Mouse (Mus musculus) left cerebral cortex, adult 2 months (tissue): ENCODE results near the gene D230025D16Rik. TPM values are rescaled to one million over a fixed set of nuclear protein-coding genes. Genes with fewer than 3 reads are reported as not detected.
A peak's percentile ranks its signal among the peaks of the same experiment; 100 is the strongest.
"Not testable (repeated sequence)": the region's sequence is repeated elsewhere in the genome, so short reads cannot be mapped to it uniquely, and the experiment has no call there.

Source experiments
- DNase-seq, 2 experiments: peaks; one replicate each; pipeline ENCODE4 v3.0.0; 2021 to 2022; ENCODE audit warnings: low spot score in 2 of 2, mixed read lengths in 1 of 2; ENCODE audit errors: extremely low spot score in 1 of 2
- H3K27ac ChIP-seq: fragments of 200-600 bp; 2 replicates; pipeline ENCODE4 v1.8.1; 2022
- H3K4me3 ChIP-seq: fragments of 200-600 bp; 2 replicates; pipeline ENCODE4 v1.8.1; 2022
- CTCF ChIP-seq: fragments of 200-600 bp; IDR thresholded peaks from 2 replicates; pipeline ENCODE4 v1.8.1; 2022; ENCODE audit warnings: antibody characterized with exemption, mild to moderate bottlenecking, moderate library complexity
- intact Hi-C: fragments of 180-260 bp; cut with DNase I; formaldehyde crosslinking; loops from one replicate; pipeline ENCODE4 v1.15.1; 2025
- long read RNA-seq, 2 experiments: library from polyadenylated mRNA; stranded (forward); transcript quantifications; one replicate each; pipeline ENCODE4 v2.0.0; 2021; ENCODE audit warnings: borderline mapping rate in 2 of 2
- total RNA-seq, 2 experiments: library from RNA; stranded (reverse); gene quantifications; 2 replicates each; pipeline ENCODE4 v1.2.3; 2021

The D230025D16Rik gene
- total RNA-seq: 10 to 100 TPM; 37.9 to 38.3 TPM
- long read RNA-seq, experiment 1, transcript D230025D16Rik-201 (16 exons, 2,916 nt): major isoform, 26 of 38 reads
- long read RNA-seq, experiment 1, partial matches to known transcripts: 3 of 38 reads
- long read RNA-seq, experiment 1, other reads (novel, unspliced or antisense): 8 of 38 reads
- long read RNA-seq, experiment 2, transcript D230025D16Rik-201 (16 exons, 2,916 nt): major isoform, 19 of 28 reads
- long read RNA-seq, experiment 2, partial matches to known transcripts: 5 of 28 reads
- long read RNA-seq, experiment 2, other reads (novel, unspliced or antisense): 4 of 28 reads

DNA sequence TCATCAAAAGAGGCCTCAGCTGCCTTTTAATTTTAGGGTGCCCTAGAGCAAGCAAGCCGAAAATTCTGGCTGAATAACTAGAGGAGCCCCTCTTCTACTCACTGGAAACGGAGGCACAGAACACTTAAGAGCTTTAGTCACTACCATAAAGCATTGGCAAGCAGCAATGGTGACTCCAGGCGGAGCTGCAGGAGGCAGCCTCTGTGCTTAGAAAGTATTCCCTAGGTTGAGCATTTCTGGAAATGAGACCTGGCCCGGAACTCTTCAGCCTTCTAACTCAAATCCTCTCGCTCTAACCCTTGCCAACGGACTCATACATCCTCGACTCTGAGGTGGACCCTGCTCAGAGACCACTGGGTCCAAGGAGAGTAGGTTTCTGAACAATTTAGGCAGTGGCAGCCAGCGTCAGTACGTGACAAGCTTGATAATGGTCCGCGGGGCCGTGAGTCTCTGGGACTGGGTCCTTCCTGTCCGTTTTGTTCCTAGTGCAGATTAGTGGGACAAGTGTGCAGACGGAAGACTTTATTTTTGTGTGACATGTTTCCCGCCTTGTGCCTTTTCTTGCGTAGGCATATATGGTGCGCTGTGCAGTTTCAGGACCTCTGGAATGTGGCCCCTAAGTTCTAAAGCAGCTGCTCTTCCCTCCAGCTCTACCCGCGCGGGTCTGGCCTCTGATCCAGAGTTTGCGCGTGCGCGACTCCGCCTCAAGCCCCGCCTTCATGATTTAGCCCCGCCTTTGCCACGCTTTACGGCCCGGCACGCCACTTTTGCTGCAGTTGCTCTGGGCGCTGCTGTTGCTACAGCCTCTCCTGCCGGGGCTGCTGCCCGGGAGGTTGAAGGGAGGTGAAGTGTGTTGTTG lies at the start of gene D230025D16Rik:
D230025D16Rik (plus strand) TSS at position 733 of the 859 bp plus-strand sequence.
- peak within 1 kb of the TSS; percentile 93 for H3K4me3 ChIP-seq
- peak; percentile 94 to 95 for DNase-seq
- no peak for TF ChIP-seq CTCF
- intact Hi-C loops: loop anchor here (5.0 kb wide), 1 partner anchor 52 kb away; the partner anchor contains the start of gene Cbfb
- H3K27ac ChIP-seq: peak within 1 kb of the TSS; percentile 83

DNA sequence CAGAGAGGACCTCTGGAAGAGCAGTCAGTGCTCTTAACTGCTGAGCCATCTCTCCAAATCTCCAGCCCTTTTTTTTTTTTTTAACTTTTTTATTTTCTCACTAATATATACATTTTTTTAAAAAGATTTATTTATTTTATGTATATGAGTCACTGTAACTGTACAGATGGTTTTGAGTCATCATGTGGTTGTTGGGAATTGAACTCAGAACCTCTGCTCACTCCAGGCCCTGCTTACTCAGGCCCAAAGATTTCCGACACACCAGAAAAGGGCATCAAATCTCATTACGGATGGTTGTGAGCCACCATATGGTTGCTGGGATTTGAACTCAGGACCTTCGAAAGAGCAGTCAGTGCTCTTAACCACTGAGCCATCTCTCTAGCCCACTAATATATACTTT lies 49.7 kb upstream of the D230025D16Rik start:
- H3K4me3 ChIP-seq, DNase-seq, H3K27ac ChIP-seq, intact Hi-C loops: not testable (repeated sequence)

DNA sequence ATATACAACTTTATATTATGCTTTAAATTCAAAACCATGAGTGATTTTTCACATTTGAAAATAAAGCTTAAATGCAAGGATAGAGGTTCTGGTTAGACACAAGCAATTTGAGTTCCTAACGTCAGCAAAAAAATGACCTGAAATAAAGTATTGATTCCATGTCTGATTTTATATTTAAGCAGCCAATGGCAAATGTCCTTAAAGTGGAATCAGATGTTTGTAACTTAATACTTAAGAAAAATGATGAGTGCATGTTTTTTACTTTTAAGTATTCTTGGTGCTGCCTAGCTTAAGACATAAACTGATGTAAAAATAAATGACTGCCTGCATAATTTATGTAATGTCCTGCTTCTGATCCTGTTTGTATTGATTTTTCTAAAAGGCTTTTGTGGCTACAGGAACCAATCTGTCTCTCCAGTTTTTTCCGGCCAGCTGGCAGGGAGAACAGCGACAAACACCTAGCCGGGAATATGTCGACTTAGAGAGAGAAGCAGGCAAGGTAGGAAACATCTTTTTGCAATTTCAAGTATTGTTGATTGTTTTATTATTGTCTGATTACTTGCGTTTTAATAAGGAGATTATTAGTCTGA lies 46.6 kb upstream of the D230025D16Rik start:
- no peak for DNase-seq
- TF ChIP-seq CTCF: no peak

DNA sequence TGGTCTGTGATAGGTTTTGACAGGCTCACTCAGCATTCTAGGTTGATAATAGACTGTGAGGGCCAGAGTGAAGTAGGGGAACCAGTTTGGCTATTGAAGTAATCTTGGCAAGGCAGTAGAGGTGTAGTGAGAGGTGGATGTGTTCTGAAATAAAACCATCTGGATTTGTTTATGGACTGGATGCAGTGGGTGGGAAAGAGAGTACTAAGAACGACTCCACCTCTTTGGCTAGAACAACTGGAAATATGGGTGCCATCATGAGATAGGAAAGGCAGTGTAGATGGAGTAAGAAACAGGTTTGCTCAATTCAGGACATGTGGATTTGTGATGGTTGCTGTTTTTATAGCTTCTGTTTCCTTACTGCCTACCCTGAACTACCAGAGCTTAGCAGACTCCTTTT lies 42.7 kb upstream of the D230025D16Rik start:
- intact Hi-C loops: no loop called here
- Histone ChIP-seq H3K27ac (no peak overlapping the region), H3K4me3 (no peak overlapping the region)
- no peak for DNase-seq
- TF ChIP-seq CTCF: no peak

More for the DNA sequence above, 46.6 kb upstream of the D230025D16Rik start:
- intact Hi-C loops: no loop called here
- Histone ChIP-seq H3K27ac (no peak overlapping the region), H3K4me3 (no peak overlapping the region)

DNA sequence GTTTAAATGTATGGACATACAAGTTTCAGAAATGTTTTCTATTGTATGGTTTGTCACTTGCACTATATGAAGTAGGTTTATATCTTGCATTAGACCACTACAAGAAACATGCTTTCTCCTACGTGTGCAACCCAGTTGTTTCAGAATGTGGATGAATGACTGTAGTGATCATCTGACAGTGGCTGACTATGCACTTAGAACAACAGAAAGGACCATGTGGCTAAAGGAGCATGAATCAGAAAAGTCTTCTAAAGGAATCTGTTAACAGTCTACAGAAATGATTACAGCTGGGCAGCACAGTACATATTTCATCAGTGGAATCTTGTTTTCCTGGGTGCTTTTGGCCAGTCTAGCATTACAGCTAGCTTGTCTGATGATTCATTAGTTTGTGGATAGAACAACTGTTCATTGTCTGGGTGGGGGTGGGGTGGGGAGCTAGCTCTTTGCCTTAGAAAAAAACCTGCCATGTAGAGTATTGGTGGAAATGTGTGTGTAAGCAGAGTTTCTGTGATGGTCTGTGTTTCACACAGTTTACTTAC lies 38.4 kb upstream of the D230025D16Rik start:
- DNase-seq: no peak
- Histone ChIP-seq H3K27ac (no peak overlapping the region), H3K4me3 (no peak overlapping the region)
- no peak for TF ChIP-seq CTCF
- intact Hi-C loops: no loop called here

DNA sequence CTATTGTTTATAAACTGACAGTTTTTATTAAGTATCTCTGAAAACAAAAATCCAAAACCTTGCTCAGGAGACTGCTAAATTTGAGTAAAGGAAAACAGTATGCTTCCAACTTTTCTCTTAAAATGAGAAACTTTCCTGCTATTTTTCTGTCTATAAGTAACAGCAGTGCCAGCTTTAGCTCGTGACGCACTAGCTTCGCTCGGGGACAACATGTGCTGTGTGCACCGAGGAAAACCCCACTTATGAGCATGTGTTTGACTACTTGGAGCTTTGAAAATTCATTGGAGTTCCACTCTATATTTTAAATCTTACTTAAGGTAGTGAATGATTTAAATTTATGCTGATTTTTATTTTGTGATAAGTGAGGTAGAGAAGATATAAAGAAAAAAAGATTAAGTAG lies 32.8 kb upstream of the D230025D16Rik start:
- Histone ChIP-seq H3K27ac (no peak overlapping the region), H3K4me3 (no peak overlapping the region)
- no peak for TF ChIP-seq CTCF
- no peak for DNase-seq
- intact Hi-C loops: no loop called here

DNA sequence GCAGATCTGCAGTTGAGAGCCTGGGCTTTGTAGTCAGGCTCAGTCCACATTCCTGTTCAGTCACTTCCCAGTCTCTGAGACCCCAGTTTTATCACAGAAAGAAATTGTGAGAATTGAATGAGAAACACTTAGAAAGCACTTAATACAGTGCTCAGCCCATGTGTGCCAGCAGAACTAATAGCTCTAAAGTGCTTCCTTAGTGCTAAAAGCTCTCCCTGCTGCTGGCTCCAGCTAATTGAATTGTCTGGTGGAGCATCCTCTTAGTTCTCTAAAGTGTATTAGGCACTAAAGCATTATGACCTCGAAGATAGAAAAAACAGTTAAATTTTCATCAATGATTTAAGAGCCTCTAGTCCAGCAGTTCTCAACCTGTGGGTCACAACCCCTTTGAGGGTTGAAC lies 19.2 kb upstream of the D230025D16Rik start:
- DNase-seq: no peak
- no peak for TF ChIP-seq CTCF
- Histone ChIP-seq H3K4me3 (no peak overlapping the region), H3K27ac (no peak overlapping the region)
- intact Hi-C loops: no loop called here

DNA sequence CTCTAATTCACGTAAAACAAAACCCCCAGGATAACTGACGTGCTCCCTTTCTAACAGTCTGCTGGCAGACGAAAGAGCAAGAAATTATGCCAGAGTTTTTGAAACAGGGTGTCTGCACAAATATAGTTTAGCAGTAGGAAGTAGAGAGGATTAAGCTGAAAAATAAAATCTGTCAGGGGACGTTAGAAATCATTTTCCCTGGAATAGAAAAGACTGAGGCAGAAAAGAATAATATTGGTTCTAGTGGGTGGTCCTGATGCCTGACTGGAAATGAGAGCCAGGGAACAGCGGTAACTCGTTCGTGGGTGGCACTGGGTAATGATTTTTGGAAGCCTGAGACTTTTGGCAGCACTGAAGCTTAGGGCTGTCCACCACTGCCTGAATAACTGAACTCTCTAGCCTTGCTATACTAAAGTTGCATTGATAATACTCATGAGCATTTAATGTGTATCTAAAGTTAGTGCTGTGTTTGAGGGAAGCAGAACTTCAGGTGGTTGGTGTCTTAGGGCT lies 18.1 kb upstream of the D230025D16Rik start:
- TF ChIP-seq CTCF: no peak
- DNase-seq: no peak
- intact Hi-C loops: no loop called here
- no peak overlapping the region for H3K27ac ChIP-seq
- no peak overlapping the region for H3K4me3 ChIP-seq

DNA sequence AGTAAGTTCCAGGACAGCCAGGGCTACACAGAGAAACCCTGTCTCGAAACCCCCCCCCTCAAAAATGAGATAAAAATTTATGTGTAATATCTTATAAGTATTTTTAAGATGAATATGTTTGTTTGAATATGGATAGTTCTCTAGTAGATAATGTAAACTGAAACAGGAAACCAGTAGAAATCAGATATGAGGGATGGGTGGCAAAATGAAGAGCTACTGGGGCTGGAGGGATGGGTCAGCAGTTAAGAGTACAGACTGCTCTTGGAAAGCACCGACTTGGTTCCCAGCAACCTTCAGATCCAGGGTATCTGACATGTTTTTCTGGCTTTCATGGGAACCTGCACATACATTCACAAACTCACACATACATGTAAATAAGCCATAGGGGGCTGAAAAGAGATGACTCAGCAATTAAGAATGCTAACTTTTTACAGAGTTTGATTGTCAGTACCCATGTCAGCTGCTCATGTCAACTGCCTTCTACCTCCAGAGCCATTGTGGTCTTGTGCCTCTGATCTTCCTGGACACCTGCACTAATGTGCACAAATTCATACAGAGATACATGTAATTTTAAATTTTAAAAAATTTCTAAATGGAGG lies 17.2 kb upstream of the D230025D16Rik start:
- DNase-seq: no peak
- no peak for TF ChIP-seq CTCF
- intact Hi-C loops: no loop called here
- H3K27ac ChIP-seq: no peak overlapping the region
- no peak overlapping the region for H3K4me3 ChIP-seq

DNA sequence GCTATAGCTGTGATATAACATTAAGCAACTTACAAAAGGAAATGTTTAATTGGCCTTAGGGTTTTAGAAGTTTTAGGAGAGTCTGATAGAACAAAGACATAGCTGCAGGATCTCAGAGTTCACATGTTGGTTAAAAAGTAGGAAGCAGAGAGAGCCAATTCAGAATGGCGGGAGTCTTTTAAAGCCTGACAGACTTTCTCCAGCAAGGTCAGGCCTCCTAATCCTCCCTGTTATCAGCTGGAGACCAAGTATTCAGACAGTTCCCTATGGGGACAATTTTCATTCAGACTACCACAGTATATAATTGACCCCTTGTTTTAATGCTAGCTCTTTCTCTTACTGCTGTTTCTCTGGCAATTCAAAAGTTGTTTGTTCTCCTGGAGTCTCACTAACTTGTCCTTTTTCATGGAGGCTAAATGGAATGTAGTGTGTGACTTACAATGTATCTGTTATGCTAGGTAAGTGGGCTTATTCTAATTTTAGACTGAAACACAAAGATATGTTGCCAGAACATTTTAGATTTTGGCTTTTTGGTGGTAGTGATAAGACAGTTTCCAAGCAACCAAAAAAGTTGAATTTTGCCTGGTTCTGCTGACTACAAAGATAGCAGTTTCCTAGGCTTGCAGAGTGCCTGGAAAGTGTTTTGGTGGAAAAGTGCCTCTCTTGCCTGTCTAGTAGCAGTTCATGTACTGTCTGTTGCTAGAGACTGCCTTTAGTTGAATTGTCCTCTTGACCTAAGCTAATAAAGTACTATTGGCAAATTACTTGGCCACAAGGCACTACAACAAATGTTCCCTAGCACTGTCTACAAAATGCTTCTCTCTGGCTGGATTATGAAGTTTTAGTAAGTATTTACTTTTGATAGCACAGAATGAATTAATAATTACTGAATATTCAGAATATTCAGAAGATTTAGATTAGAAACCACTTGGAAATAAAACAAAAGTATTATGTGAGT lies 15.5 kb upstream of the D230025D16Rik start:
- intact Hi-C loops: no loop called here
- no peak for TF ChIP-seq CTCF

More for the DNA sequence above, 15.5 kb upstream of the D230025D16Rik start:
- H3K27ac ChIP-seq: no peak overlapping the region
- no peak overlapping the region for H3K4me3 ChIP-seq
- no peak for DNase-seq
